Mouse (Mus musculus): ENCODE data around the gene Herc2. TPM values are rescaled to one million over a fixed set of nuclear protein-coding genes. Genes with fewer than 3 reads are reported as not detected.

Gene Herc2
- polyA plus RNA-seq, 1 experiment from 2014 or later = 12.3 TPM

- Histone ChIP-seq H3K36me3 (ENCODE audit: control insufficient read depth, insufficient read depth) (peaks cover 88% of the 10 kb centered on the region), H3K27me3 (replicated peaks; ENCODE audit: control insufficient read depth, insufficient read depth, low read length) (no peaks in the 10 kb centered on the region), H3K4me2 (replicated peaks; ENCODE audit: low read depth) (no peak overlapping the region), H3K4me1 (replicated peaks; ENCODE audit: control insufficient read depth, insufficient read depth, low read length) (no peaks in the 10 kb centered on the region), H3K9me3 (ENCODE audit: control insufficient read depth) (no peaks in the 10 kb centered on the region), H3K4me3 (ENCODE audit: low read depth, low read length) (no peak overlapping the region), H3K9ac (ENCODE audit: low read depth, low read length) (no peak overlapping the region), H3K27ac (ENCODE audit: low read depth, low read length) (no peak overlapping the region)
- TF ChIP-seq CTCF (IDR thresholded peaks at IDR 0.05; ENCODE audit: low read depth) = no peak
- WGBS = 89% methylated on average over 10 of the region's 10 CpGs
- no peak for ATAC-seq
These were observed 151.7 kb downstream of the Herc2 start for GRCm38 (mm10) chr7:56201483-56202218.

DNA sequence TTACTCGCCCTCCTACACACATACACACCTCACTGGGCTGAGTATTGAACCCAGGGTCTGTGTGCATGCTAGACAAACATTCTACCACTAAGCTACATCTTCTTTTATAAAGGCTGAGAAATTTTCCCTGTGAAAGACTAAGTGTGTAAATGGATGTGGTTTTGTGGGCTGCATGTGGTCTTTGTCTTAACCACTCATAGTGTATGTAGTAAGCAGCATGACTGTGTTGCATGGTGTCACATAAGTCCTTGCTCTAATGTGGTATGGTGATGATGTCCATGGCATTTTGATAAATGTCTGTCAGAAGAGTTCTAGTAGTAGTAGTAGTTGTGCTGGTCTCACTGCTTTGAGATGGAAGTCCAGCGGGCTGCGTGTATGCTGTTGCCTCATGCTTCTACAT is 152.8 kb downstream of the Herc2 start:
- H3K4me3 ChIP-seq (ENCODE audit: low read depth, low read length) = no peak overlapping the region
- no peaks in the 10 kb centered on the region for H3K9me3 ChIP-seq (ENCODE audit: control insufficient read depth)
- no peaks in the 10 kb centered on the region for H3K27me3 ChIP-seq (replicated peaks; ENCODE audit: control insufficient read depth, insufficient read depth, low read length)
- no peak for TF ChIP-seq CTCF (IDR thresholded peaks at IDR 0.05; ENCODE audit: low read depth)
- H3K9ac ChIP-seq (ENCODE audit: low read depth, low read length) = no peak overlapping the region
- 99% methylated on average over 3 of the region's 3 CpGs for WGBS
- ATAC-seq = no peak
- no peak overlapping the region for H3K27ac ChIP-seq (ENCODE audit: low read depth, low read length)
- no peaks in the 10 kb centered on the region for H3K4me1 ChIP-seq (replicated peaks; ENCODE audit: control insufficient read depth, insufficient read depth, low read length)
- peaks cover 87% of the 10 kb centered on the region for H3K36me3 ChIP-seq (ENCODE audit: control insufficient read depth, insufficient read depth)
- H3K4me2 ChIP-seq (replicated peaks; ENCODE audit: low read depth) = no peak overlapping the region

GRCm38 (mm10) chr7:56203286-56203685 is 153.3 kb downstream of the Herc2 start:
- H3K27ac ChIP-seq (ENCODE audit: low read depth, low read length) = no peak overlapping the region
- no peak overlapping the region for H3K9ac ChIP-seq (ENCODE audit: low read depth, low read length)
- no peak overlapping the region for H3K4me2 ChIP-seq (replicated peaks; ENCODE audit: low read depth)
- no peaks in the 10 kb centered on the region for H3K9me3 ChIP-seq (ENCODE audit: control insufficient read depth)
- TF ChIP-seq CTCF (IDR thresholded peaks at IDR 0.05; ENCODE audit: low read depth) = no peak
- H3K27me3 ChIP-seq (replicated peaks; ENCODE audit: control insufficient read depth, insufficient read depth, low read length) = no peaks in the 10 kb centered on the region
- H3K4me3 ChIP-seq (ENCODE audit: low read depth, low read length) = no peak overlapping the region
- ATAC-seq = no peak
- peaks cover 86% of the 10 kb centered on the region for H3K36me3 ChIP-seq (ENCODE audit: control insufficient read depth, insufficient read depth)
- WGBS = 93% methylated on average over 2 of the region's 2 CpGs
- no peaks in the 10 kb centered on the region for H3K4me1 ChIP-seq (replicated peaks; ENCODE audit: control insufficient read depth, insufficient read depth, low read length)

- H3K4me3 ChIP-seq (ENCODE audit: low read depth, low read length) = no peak overlapping the region
- H3K27ac ChIP-seq (ENCODE audit: low read depth, low read length) = no peak overlapping the region
- no peak for ATAC-seq
- no peaks in the 10 kb centered on the region for H3K27me3 ChIP-seq (replicated peaks; ENCODE audit: control insufficient read depth, insufficient read depth, low read length)
- no peak for TF ChIP-seq CTCF (IDR thresholded peaks at IDR 0.05; ENCODE audit: low read depth)
- no peaks in the 10 kb centered on the region for H3K9me3 ChIP-seq (ENCODE audit: control insufficient read depth)
- H3K4me2 ChIP-seq (replicated peaks; ENCODE audit: low read depth) = no peak overlapping the region
- H3K36me3 ChIP-seq (ENCODE audit: control insufficient read depth, insufficient read depth) = peaks cover 78% of the 10 kb centered on the region
- WGBS = 69% methylated on average over 3 of the region's 3 CpGs
- H3K9ac ChIP-seq (ENCODE audit: low read depth, low read length) = no peak overlapping the region
- H3K4me1 ChIP-seq (replicated peaks; ENCODE audit: control insufficient read depth, insufficient read depth, low read length) = no peaks in the 10 kb centered on the region
These were observed 154.9 kb downstream of the Herc2 start for GRCm38 (mm10) chr7:56204877-56205276.

DNA sequence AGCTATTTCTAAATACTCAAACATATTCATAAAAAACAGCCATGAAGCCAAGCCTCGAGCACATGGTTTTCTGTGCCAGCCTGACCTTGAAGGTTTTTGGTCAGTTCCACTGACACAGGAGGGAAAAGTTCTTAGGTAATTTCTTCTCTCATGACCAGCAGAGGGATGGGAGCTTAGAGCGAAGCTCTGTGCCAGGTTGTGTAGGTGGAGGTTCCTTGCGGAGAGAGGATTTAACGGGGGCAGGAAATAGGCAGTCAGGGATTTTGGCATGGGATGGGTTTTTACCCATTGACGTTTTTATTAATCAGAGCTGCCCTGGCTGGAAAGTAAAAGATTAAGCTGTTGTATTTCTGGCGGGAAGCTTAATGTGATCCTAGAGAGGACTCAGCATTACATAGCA is 170.8 kb downstream of the Herc2 start:
- no peak overlapping the region for H3K4me3 ChIP-seq (ENCODE audit: low read depth, low read length)
- 87% methylated on average over 6 of the region's 6 CpGs for WGBS

GRCm38 (mm10) chr7:56235794-56236423 is 185.9 kb downstream of the Herc2 start:
- no peak overlapping the region for H3K9ac ChIP-seq (ENCODE audit: low read depth, low read length)
- 47% methylated on average over 5 of the region's 5 CpGs for WGBS
- H3K4me3 ChIP-seq (ENCODE audit: low read depth, low read length) = no peak overlapping the region
- H3K4me1 ChIP-seq (replicated peaks; ENCODE audit: control insufficient read depth, insufficient read depth, low read length) = no peaks in the 10 kb centered on the region
- H3K27me3 ChIP-seq (replicated peaks; ENCODE audit: control insufficient read depth, insufficient read depth, low read length) = no peaks in the 10 kb centered on the region
- no peak overlapping the region for H3K4me2 ChIP-seq (replicated peaks; ENCODE audit: low read depth)
- no peak for ATAC-seq
- peaks cover 19% of the 10 kb centered on the region for H3K36me3 ChIP-seq (ENCODE audit: control insufficient read depth, insufficient read depth)
- no peaks in the 10 kb centered on the region for H3K9me3 ChIP-seq (ENCODE audit: control insufficient read depth)
- TF ChIP-seq CTCF (IDR thresholded peaks at IDR 0.05; ENCODE audit: low read depth) = no peak
- no peak overlapping the region for H3K27ac ChIP-seq (ENCODE audit: low read depth, low read length)

More for the DNA sequence above, 170.8 kb downstream of the Herc2 start:
- Histone ChIP-seq H3K27me3 (replicated peaks; ENCODE audit: control insufficient read depth, insufficient read depth, low read length) (no peaks in the 10 kb centered on the region), H3K36me3 (ENCODE audit: control insufficient read depth, insufficient read depth) (peaks cover 68% of the 10 kb centered on the region), H3K27ac (ENCODE audit: low read depth, low read length) (no peak overlapping the region), H3K4me2 (replicated peaks; ENCODE audit: low read depth) (no peak overlapping the region), H3K9me3 (ENCODE audit: control insufficient read depth) (no peaks in the 10 kb centered on the region), H3K9ac (ENCODE audit: low read depth, low read length) (no peak overlapping the region), H3K4me1 (replicated peaks; ENCODE audit: control insufficient read depth, insufficient read depth, low read length) (no peaks in the 10 kb centered on the region)
- no peak for TF ChIP-seq CTCF (IDR thresholded peaks at IDR 0.05; ENCODE audit: low read depth)
- no peak for ATAC-seq

All from intestine, postnatal 0 days (tissue).